Mouse (Mus musculus): ENCODE measurements around the gene Hspa1l. TPM values are rescaled to one million over a fixed set of nuclear protein-coding genes. Genes with fewer than 3 reads are reported as not detected.
A peak's percentile ranks its signal among the peaks of the same experiment; 100 is the strongest.
"Not testable (repeated sequence)": the region's sequence is repeated elsewhere in the genome, so short reads cannot be mapped to it uniquely, and the experiment has no call there.

The Hspa1l gene
- polyA plus RNA-seq, 1 experiment: 2.4 TPM

DNA sequence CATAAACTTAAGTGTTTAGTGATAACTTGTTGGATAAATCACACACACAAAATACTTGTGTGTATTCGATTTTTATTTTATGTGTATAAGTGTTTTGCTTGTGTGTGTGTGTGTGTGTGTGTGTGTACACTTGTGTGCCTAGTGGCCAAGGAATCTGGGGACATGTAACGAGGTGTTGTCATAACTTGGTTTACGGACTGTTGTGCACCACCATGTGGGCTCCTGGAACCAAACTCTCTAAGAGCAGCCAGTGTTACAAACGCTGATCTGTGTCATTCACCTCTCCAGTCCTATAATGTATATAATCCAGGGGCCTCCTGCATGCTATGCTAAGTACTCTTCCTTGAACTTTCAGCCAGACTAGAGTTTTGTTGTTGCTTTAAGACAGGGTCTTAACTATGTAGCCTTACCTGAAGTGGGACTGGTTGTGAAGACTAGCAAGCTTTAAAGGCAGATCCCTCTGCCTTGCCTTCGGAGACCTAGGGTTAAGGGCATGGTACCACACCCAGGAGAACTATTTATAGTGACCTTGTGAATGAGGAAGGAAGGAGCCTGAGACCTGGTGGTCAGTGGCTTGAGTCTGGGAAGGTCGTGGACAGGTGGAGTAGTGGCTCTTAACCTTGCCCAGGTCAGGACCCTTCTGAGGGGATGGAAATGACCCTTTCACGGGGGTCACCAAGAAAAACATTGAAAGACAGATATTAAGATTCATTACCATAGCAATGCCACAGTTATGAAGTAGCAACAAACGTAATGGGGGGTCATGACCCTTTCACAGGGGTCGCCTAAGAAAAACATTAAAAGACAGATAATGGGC, 30.7 kb downstream of the Hspa1l start:
- no peak for DNase-seq (ENCODE audit: low read depth)

DNA sequence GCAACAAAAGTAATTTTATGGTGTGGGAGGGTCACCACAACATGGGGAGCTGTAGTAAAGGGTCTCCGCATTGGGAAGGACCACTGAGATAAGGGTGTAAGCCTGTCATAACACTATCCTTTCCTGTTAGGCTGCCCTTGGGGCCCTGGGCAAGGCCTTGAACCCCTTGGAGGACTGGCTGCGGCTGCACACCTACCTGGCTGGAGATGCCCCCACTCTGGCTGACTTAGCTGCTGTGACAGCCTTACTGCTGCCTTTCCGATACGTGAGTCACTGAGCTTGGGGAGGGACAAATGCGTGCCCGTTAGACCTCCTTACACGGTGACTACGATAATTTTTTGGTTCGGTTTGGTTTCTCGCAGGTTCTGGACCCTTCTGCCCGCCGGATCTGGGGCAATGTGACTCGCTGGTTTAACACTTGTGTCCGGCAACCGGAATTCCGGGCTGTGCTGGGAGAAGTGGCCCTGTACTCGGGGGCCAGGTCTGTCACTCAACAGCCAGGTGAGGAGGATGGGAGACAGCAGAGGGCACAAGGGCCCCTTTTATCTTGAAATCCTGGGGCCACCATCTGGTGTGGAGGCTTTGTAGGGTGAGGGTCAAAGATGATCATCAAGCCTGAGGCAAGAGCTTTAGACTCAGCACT, 31.7 kb downstream of the Hspa1l start:
- DNase-seq (ENCODE audit: low read depth): no peak

DNA sequence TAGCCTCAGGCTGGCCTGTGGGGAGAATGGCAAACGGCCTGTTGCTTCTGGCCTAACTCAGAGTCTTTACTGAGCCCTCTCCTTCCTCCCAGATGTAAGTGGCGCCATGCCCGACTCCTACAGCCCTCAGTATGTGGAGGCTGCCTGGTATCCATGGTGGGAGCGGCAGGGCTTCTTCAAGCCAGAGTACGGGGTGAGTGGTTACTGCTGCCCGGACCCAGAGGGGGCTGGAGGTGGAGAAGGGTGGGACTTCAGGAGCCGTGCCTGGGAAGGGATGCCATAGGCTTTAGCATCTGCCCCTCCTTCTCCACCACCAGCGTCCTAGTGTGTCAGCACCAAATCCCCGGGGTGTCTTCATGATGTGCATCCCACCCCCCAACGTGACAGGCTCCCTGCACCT, 32.7 kb downstream of the Hspa1l start:
- no peak for DNase-seq (ENCODE audit: low read depth)

DNA sequence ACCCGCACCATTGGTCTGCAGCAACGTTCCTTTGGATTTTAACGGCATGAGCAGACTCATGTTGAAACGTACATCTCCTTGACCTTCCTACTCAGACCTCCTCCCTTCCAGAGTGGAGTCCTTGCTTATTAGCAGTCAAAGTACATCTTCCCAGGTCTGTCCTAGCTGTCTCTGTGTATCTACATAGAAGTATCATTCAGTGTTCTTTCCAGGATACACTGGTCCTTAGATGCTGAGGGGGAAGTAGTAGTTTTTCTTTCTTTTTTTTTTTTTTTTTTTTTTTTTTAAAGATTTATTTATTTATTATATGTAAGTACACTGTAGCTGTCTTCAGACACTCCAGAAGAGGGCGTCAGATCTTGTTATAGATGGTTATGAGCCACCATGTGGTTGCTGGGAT, 33.4 kb downstream of the Hspa1l start:
- not testable (repeated sequence) for DNase-seq (ENCODE audit: low read depth)

DNA sequence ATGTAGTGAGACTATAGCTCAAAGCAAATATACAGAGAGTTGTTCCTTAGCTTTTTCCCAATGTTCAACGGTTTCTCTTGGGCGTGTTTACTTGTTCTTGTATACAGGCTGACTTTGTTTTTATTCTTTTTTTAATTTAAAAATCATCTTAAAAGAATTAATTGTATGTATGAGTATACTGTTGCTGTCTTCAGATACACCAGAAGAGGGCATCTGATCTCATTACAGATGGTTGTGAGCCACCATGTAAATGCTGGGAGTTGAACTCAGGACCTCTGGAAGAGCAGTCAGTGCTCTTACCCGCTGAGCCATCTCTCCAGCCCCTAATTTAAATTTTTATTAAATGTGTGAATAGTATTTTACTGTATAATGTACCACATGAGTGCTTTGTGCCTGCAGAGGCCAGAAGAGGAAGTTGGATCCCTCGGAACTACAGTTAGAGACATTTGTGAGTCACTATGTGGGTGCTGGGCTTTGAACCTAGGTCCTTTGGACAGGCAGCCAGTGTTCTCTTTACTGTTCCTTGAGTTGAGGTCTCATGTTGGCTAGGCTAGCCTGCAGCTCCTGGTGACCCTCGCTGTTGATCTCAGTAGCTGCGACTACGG, 35.0 kb downstream of the Hspa1l start:
- no peak for DNase-seq (ENCODE audit: low read depth)

DNA sequence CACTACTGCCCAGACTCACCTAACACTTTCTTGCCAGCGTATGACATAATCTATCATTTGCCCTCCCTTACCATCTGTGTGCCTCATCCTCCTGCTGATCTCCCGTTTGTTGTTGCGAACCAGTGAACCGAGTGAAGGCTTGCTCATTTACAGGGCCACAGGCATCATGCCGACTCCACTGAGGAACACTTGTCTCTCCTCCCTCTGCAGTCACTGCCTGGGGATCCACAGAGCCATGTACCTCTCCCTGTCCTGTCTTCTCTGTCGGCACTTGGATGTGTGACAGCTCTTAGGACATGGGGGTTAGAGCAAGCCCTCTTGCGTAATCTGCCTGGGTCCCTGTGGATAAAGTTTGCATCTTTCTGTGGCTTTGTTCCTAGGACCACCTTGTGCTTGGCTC, 37.1 kb downstream of the Hspa1l start:
- no peak for DNase-seq (ENCODE audit: low read depth)

DNA sequence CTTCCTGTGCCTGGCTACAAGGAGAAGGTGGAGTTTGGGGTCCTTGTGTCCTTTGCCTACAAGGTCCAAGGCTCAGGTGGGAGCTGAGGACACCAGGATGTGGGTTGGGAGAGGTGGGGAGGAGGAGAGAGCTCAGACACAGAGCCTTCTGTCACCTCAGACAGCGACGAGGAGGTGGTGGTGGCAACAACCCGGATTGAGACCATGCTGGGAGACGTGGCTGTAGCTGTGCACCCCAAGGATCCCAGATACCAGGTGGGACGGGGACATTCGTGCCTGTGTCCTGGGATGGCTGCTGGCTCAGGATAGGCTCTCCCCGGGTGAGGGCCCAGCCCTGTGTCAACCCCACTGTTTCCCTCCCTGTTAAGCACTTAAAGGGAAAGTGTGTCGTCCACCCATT, 38.9 kb downstream of the Hspa1l start:
- DNase-seq (ENCODE audit: low read depth): no peak

DNA sequence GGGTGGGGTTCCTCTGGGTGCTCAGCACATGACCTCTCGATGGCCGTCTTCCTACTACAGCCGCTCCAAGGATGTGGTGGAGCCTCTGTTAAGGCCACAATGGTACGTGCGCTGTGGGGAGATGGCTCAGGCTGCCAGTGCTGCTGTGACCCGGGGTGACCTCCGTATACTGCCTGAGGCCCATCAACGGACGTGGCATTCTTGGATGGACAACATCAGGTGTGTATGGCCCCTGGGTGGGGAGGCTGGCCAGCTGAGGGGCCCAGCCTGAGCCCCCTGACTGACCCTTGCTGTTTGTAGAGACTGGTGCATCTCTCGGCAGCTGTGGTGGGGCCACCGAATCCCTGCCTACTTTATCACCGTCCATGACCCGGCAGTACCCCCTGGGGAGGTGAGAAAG, 39.9 kb downstream of the Hspa1l start:
- DNase-seq (ENCODE audit: low read depth): no peak

DNA sequence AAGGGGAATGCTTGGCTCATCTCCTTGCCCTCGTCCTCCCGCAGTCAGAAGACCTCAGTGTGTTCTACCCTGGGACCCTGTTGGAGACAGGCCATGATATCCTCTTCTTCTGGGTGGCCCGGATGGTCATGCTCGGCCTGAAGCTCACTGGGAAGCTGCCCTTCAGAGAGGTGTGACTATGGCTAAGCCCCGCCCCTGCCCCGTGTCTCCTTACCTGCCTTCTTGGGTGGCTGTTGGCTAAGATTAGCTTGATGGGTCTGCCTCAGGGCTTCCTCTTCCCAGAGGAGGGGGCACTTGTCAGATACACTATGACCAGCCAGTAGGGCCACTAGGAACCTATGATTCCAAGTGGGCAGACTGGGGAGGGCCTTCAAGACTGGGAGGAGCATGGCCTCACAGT, 40.7 kb downstream of the Hspa1l start:
- no peak for DNase-seq (ENCODE audit: low read depth)

DNA sequence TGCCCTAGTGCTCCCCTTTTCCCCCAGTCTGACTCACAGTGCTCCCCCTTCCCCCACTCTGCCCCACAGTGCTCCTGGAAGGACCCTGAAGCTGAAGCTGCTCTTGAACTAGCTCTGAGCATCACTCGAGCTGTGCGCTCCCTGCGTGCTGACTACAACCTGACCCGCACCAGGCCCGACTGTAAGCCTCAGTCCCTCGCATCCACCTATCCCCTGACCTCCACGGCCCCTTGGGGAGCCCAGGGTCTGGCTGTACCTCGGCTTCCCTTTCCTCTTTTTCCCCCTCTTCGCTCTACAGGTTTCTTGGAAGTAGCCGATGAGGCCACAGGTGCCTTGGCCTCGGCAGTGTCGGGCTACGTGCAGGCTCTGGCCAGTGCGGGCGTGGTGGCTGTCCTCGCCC, 42.8 kb downstream of the Hspa1l start:
- no peak for DNase-seq (ENCODE audit: low read depth)

DNA sequence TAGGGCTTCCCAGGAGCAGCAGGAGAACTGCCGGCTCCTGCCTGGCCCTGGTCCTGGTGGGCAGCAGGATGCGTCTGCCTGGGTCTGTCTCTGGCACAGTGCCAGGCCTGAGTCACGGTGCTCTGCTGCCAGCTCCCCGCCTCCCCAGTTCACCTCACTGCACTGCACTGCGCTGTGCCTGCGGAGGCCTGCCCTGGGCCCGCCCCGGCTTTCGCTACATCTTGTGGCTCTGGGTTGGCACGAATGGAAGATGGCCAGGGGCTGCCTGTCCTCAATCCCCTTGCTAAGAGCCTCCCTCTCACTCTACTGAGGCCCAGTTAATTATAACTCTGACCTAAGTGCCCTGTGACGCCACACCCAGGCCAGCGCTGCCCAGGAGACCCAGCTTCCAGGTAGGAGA, 43.9 kb downstream of the Hspa1l start, which contains the start of gene Vwa7:
Gene Vwa7 (plus strand): TSS at position 204 of the 400 bp plus-strand sequence.
- no peak for DNase-seq (ENCODE audit: low read depth)

DNA sequence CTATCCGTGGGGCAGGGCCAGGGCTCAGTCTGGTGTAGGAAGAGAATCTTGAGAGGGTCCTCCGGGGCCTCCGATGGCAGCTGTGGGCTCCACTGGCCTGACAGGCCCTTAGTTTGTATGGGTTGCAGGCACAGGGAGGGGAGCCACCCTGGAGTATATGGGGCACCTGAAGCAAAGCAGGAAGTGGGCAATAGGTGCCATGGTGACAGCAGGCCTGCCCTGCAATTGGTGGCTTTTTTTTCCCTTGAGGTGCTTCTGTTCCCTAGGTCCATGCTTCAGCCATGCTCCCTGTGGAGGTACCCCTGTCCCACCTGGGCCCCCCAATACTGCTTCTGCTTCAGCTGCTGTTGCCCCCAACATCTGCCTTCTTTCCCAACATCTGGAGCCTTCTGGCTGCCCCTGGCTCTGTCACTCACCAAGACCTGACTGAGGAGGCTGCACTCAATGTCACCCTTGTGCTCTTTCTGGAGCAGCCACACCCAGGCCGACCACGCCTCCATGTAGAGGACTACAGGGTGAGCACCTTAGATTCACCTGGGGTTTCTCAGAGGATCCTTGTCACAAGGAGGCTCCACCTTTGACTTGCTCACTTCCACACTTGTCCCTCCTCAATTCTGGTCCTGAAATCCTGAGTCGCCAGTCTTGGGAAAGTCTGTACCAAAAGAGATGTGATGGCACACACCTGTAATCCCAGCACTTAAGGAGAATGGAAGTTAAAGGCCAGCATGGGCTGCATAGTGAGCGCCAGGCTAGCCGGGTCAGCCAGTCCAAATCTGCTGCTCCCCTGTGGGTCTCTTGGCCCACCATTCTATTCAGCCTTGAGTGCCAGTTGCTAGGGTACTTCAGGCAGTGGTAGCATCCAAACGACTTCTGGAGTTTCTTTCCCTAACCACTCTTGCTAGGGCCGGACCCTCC, 44.5 kb downstream of the Hspa1l start:
- no peak for DNase-seq (ENCODE audit: low read depth)

DNA sequence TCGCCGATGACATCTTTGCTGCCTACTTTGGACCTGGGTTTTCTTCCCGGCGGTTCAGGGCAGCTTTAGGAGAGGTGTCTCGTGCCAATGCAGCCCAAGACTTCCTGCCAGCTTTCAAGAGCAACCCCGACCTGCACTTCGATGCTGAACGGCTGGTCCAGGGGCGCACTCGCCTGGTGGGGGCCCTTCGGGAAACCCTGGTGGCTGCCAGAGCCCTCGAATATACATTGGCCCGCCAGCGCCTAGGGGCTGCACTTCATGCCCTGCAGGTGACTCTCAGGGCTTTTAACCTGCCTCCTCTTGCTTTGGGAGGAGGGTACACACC, 45.2 kb downstream of the Hspa1l start:
- DNase-seq (ENCODE audit: low read depth): no peak

DNA sequence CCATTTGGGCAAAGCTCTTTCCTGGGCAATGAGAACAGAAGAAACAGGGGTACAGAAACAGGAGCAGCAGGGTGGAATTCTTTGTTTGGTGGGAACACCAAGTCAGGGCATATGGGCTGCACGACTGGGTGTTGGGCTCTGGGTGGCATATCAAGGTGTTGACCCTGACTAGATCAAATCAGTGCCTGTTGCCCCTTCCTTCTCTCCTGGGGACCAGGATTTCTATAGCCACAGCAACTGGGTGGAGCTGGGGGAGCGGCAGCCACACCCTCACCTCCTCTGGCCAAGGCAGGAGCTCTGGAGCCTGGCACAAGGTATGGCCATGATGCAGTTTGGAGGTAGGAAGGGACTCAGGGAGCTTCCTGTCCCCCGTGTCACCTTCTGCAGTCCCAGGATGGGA, 45.7 kb downstream of the Hspa1l start:
- DNase-seq (ENCODE audit: low read depth): no peak

DNA sequence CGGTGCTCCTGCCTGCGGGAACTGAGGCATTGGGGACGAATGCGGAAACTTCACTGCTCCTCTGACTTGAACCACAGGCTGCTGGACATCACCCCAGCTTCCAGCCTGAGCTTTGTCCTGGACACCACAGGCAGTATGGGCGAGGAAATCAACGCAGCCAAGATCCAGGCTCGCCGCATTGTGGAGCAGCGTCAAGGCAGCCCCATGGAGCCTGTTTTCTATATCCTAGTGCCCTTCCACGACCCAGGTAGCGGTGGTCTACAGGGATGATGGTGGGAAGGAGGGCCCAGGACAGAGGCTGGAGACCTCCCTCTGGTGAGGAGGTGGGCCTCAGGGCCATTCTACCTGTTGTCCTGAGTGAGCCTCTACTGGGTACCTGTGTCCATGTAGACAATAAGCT, 47.4 kb downstream of the Hspa1l start:
- DNase-seq (ENCODE audit: low read depth): no peak

DNA sequence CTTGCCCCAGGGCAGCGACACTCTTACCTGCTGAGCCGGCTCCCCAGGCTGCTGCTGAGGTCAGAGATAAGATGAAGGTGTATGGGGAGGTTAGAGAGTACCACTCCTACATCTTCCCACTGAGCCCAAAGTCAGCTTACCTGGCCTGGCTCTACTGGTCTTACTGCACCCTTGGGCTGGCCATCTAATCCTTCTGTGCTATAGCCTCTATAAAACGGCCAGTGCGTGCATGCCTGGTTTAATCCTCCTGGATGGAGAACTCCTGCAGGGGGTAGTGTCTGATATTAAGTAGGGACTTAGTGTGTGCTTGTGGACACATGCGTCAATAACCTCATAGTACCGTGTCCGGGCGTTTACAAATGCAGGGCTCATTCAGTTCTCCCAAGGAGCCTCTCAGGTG, 48.0 kb downstream of the Hspa1l start:
- DNase-seq (ENCODE audit: low read depth): peak; percentile 54

DNA sequence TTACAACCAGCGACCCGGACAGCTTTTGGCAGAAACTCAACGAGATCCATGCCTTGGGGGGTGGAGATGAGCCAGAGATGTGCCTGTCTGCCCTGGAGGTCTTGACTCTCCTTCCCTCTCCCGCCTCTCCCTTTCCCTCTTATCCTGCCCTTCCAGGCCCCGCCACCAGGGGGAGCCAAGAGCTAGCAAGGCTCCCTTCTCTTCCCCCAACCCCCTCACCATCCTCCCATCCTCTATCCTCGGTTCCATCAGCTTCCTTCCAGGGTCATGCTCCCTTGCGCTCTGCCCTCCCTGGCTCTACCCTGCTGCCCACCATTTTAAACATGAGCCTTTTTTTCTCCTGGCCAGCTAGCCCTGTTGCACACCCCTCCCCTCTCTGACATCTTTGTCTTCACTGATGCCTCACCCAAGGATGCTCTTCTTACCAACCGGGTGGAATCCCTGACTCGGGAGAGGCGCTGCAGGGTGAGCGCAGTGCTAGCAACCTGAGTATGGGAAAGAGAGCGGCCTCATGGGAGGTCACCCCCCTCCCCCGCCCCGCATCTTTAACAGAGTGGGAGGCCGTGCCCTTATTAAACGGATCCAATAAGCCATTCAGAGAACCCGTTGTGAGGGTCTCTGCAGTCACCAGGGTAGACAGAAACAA, 48.8 kb downstream of the Hspa1l start:
- DNase-seq (ENCODE audit: low read depth): no peak

DNA sequence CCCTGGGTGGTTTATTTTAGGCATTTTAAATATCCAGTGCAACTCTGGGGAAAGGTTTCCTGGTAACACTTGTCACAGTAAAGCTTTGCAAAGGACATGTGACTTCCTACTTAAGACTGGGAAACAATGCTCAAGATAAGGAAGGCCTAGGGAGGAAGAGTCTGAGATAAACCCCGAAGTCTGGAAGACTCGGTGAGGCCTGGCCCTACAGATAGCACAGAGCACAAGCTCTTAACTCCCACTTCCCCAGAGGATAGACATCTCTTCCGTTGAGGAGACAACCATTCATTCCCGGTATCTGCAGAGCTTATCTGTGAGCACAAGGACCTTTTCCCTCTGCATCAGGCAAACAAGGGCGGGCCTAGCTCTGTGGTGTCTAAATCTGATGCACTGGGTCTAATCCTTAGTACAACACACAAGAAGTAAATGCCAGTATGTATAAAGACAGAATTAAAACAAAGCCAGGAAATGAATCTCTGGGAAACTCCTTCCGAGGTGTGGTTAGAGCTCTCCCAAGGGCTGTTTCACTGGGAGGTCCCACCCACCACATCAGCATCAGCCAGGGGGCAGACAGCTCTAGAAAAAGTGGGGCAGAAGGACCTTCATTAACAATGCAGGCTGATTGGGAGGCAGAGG, 49.5 kb downstream of the Hspa1l start:
- no peak for DNase-seq (ENCODE audit: low read depth)

DNA sequence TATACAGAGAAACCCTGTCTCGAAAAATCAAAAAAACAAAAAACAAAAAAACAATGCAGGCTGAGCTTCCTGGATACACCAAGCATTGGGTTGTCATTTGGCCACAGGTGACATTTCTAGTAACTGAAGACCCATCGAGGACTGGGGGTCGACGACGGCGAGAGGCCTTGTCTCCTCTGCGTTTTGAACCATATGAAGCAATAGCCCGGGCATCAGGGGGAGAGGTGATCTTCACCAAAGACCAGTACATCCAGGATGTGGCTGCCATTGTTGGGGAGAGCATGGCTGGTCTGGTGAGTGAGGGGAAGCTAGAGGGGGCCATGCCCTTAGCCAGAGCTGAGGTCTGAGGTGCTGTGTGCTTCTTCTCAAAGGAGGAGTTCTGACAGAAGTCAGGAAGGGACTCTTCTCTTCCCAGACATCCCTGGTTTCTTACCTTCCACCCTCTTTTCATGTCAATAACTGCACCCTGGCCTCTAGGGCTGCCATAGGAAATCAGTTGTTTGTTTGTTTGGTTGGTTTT, 50.1 kb downstream of the Hspa1l start:
- DNase-seq (ENCODE audit: low read depth): no peak

DNA sequence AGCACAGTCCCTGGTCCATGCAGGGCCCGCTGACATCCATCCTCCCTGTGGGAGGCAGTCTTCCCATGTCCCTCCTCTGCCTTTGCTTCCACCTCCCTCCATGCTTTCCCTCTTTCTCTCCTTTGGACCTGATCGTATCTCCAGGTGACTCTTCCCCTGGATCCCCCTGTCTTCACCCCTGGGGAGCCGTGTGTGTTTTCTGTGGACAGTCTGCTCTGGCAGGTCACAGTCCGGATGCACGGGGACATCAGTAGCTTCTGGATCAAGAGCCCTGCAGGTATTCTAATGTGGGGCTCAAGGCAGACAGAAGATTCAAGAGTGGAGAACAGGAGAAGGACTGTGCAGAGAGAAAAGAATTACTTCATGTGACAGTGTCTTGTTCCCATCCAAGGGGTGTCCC, 50.7 kb downstream of the Hspa1l start:
- DNase-seq (ENCODE audit: low read depth): no peak

DNA sequence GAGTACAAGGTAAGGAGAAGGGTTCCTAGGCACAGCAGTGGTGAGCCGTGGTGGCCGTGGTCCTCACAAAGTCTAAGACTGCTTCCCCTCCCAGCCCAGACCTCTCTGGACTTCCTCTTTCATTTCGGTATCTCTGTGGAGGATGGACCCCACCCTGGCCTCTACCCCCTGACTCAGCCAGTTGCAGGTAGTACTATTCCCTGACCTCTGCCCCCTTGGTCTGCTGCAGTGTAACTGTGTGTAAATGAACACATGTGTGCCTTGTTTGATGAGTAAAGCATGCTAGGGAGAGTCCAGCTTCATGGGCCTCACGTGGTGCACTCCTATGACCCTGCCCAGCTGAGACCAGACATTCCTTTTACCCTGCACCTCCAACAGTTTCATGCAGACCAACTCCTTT, 51.3 kb downstream of the Hspa1l start:
- DNase-seq (ENCODE audit: low read depth): no peak
